Mouse (Mus musculus) brain, embryonic 14.5 days (tissue): Measurements from ENCODE around the gene Prpf6.

ENCODE experiments used
- CTCF ChIP-seq: fragments of 200-500 bp; IDR thresholded peaks from 2 replicates; pipeline ENCODE4 v1.5.1; 2012; ENCODE audit warnings: inconsistent platforms, mild to moderate bottlenecking, moderate library complexity, borderline replicate concordance; ENCODE audit not compliant: insufficient read depth, insufficient read length; ENCODE audit errors: extremely low read depth
- POLR2A ChIP-seq: fragments of 200-500 bp; IDR thresholded peaks from 2 replicates; pipeline ENCODE4 v1.6.1; 2012; ENCODE audit warnings: mild to moderate bottlenecking, inconsistent platforms, borderline replicate concordance; ENCODE audit not compliant: poor library complexity, insufficient read depth, insufficient read length, severe bottlenecking; ENCODE audit errors: extremely low read depth

GRCm38 (mm10) chr2:181576613-181577012 lies 15.1 kb upstream of the Prpf6 start:
- TF ChIP-seq CTCF (no peak), POLR2A (no peak)
